Mouse (Mus musculus): ENCODE measurements around the gene Gpr156. TPM values are rescaled to one million over a fixed set of nuclear protein-coding genes. Genes with fewer than 3 reads are reported as not detected.

Gpr156 gene
- polyA plus RNA-seq, 1 experiment from 2014 or later, result 0.18 TPM

DNA sequence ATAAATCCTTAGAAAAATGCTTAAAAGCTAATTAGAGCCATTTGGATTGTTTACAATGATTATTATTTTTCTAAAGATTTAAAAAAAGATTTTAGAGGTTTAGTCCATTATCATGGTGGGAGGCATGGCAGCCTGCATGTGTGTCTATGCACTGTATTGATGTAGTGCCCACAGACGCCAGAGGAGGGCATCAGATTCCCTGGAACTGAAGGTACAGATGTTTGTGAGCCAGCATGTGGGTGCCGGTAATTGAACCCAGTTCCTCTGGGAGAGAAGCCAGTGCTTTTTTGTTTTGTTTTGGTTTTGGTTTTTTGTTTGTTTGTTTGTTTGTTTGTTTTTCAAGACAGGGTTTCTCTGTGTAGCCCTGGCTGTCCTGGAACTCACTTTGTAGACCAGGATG, 13.3 kb downstream of the Gpr156 start:
- H3K4me3 ChIP-seq (ENCODE audit: low read length), result no peak overlapping the region
- 86% methylated on average over 2 of the region's 2 CpGs for WGBS
- no peaks in the 10 kb centered on the region; the same call in 1 of the 2 replicates for H3K9me3 ChIP-seq (replicated peaks; ENCODE audit: control insufficient read depth, low read length)
- no peaks in the 10 kb centered on the region for H3K36me3 ChIP-seq (ENCODE audit: control insufficient read depth, insufficient read depth)
- H3K4me2 ChIP-seq (ENCODE audit: low read depth, low read length), result no peak overlapping the region
- no peak overlapping the region for H3K9ac ChIP-seq (ENCODE audit: low read length)
- H3K27ac ChIP-seq (ENCODE audit: low read length), result no peak overlapping the region
- H3K4me1 ChIP-seq (ENCODE audit: control insufficient read depth, insufficient read depth, low read length), result peaks cover 5% of the 10 kb centered on the region
- no peaks in the 10 kb centered on the region for H3K27me3 ChIP-seq (ENCODE audit: control insufficient read depth, insufficient read depth, low read length)
- ATAC-seq (replicated peaks; ENCODE audit: extremely low read depth, insufficient read depth, low FRiP score), result no peak

DNA sequence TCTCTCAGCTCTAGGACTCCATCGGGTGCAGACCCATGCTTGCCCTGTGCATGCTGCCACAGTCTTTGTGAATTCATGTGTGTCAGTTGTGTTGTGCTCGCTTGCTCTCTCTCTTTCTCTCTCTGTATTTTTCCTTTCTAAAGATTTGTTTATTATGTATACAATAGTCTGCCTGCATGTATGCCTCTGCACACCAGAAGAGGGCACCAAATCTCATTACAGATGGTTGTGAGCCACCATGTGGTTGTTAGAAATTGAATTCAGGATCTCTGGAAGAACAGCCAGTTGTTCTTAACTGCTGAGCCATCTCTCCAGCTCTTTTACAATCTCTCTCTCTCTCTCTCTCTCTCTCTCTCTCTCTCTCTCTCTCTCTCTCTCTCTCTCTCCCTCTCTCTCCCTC, 18.6 kb downstream of the Gpr156 start:
- no peak overlapping the region for H3K27ac ChIP-seq (ENCODE audit: low read length)
- no peaks in the 10 kb centered on the region for H3K4me1 ChIP-seq (ENCODE audit: control insufficient read depth, insufficient read depth, low read length)
- no peaks in the 10 kb centered on the region for H3K36me3 ChIP-seq (ENCODE audit: control insufficient read depth, insufficient read depth)
- 81% methylated on average over 2 of the region's 2 CpGs for WGBS
- no peak overlapping the region for H3K9ac ChIP-seq (ENCODE audit: low read length)
- no peak overlapping the region for H3K4me2 ChIP-seq (ENCODE audit: low read depth, low read length)
- no peak for ATAC-seq (replicated peaks; ENCODE audit: extremely low read depth, insufficient read depth, low FRiP score)
- no peaks in the 10 kb centered on the region; the same call in 1 of the 2 replicates for H3K9me3 ChIP-seq (replicated peaks; ENCODE audit: control insufficient read depth, low read length)
- no peaks in the 10 kb centered on the region for H3K27me3 ChIP-seq (ENCODE audit: control insufficient read depth, insufficient read depth, low read length)
- H3K4me3 ChIP-seq (ENCODE audit: low read length), result no peak overlapping the region

DNA sequence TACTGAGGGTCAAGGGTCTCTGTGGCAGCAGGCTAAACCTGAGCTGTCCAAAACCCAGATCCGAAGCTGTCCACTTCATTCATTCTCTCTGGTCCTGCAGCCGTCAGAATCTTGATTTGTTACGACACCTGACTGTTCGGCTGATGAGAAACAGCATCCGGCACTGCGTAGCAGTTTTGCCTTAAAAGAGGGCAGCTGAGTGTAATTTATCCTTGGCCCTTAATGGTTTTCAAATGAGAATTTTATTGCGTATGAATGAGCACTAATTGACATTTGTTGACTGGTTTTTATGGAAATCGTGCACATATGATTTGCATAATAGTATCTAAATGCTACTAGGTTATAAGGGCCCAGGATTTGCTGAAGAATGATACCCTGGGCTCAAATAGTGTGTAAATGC, 21.0 kb downstream of the Gpr156 start:
- Histone ChIP-seq H3K4me2 (ENCODE audit: low read depth, low read length) (no peak overlapping the region), H3K27me3 (ENCODE audit: control insufficient read depth, insufficient read depth, low read length) (no peaks in the 10 kb centered on the region), H3K27ac (ENCODE audit: low read length) (no peak overlapping the region), H3K9me3 (replicated peaks; ENCODE audit: control insufficient read depth, low read length) (no peaks in the 10 kb centered on the region; the same call in 1 of the 2 replicates), H3K4me1 (ENCODE audit: control insufficient read depth, insufficient read depth, low read length) (no peaks in the 10 kb centered on the region), H3K9ac (ENCODE audit: low read length) (no peak overlapping the region), H3K4me3 (ENCODE audit: low read length) (no peak overlapping the region), H3K36me3 (ENCODE audit: control insufficient read depth, insufficient read depth) (no peaks in the 10 kb centered on the region)
- no peak for ATAC-seq (replicated peaks; ENCODE audit: extremely low read depth, insufficient read depth, low FRiP score)
- WGBS, result 75% methylated on average over 8 of the region's 8 CpGs

DNA sequence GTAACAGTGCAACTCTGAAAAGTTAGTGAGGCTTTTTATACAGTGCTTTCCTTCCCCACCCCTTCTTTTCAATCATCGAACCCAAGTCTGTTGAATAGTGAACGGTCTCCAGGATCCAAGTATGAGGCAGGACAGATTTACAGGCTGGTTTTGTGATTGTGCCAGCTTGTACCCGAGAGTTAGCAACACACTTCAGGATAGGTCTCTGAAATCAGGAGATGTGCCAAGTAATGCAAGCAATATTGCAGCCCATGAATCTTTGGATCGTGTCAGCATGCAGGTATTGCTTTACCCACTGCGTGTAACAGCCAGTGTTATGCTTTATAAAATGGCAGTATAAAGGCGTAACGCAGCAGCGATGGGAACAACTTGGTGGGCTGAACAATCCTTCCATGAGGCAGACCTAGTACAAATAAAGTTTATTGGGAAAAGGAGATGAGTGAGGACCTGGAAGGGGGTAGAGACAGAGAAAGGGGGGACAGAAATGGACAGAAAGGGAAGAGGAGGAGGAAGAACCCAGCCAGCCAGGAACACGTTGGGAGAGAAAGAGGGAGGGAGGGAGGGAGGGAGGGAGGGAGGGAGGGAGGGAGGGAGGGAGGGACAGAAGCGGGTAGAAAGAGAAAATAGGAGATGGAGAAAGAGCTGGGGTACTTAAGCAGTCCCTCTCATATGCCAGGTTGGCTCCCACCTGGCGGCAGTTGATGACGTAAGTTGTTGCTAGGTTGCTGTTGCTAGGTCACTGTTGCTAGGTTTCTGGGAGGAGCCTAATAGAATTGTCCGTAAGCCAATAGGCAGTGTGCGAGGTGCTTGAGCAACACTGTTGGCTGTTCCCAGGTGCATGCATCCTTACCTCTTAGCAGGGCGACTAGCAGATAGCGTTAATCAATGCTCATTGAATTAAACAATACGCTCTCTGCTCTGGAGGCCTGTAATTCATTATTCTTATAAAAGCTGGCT, 22.1 kb downstream of the Gpr156 start:
- H3K36me3 ChIP-seq (ENCODE audit: control insufficient read depth, insufficient read depth), result no peaks in the 10 kb centered on the region
- H3K27ac ChIP-seq (ENCODE audit: low read length), result no peak overlapping the region
- 61% methylated on average over 16 of the region's 17 CpGs for WGBS
- no peaks in the 10 kb centered on the region for H3K27me3 ChIP-seq (ENCODE audit: control insufficient read depth, insufficient read depth, low read length)
- no peaks in the 10 kb centered on the region for H3K9me3 ChIP-seq (replicated peaks; ENCODE audit: control insufficient read depth, low read length)
- no peak for ATAC-seq (replicated peaks; ENCODE audit: extremely low read depth, insufficient read depth, low FRiP score)
- no peak overlapping the region for H3K9ac ChIP-seq (ENCODE audit: low read length)
- H3K4me1 ChIP-seq (ENCODE audit: control insufficient read depth, insufficient read depth, low read length), result no peaks in the 10 kb centered on the region
- H3K4me3 ChIP-seq (ENCODE audit: low read length), result no peak overlapping the region
- H3K4me2 ChIP-seq (ENCODE audit: low read depth, low read length), result no peak overlapping the region

DNA sequence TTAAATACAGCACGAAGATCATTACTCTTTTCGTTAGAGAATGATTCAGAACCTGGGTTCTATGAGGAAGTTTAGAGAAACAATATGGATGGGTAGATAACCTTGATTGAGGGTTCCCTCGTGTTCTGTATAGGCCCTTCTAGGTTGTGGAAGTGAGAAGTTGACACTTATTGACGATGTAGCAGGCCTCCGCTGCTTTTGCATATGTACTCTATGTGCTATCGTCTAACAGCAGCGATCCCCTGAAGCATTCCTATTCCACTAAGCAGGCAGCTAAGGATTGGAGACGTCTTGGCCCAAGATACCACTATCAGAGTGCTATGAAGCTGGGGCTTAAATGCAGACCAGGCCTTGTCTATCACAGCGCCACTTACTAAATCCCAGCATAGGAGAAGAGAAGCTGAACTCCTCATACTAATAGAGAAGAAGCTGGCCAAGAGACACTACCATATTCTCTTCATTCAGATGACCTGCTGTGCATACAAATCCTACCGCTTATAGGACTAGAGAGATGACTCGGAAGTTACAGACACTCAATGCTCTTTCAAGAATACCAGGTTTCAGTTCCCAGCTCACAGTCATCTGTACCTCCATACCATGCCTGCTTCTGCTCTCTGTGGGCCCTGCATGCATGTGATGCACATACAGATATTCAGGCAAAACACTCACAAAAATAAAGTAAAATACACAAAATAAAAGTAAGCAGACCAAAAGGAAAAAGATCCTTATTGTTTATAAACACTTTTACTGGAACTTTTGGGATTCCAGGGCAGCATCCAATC, 23.0 kb downstream of the Gpr156 start:
- Histone ChIP-seq H3K27me3 (ENCODE audit: control insufficient read depth, insufficient read depth, low read length) (no peaks in the 10 kb centered on the region), H3K9ac (ENCODE audit: low read length) (no peak overlapping the region), H3K27ac (ENCODE audit: low read length) (no peak overlapping the region), H3K36me3 (ENCODE audit: control insufficient read depth, insufficient read depth) (no peaks in the 10 kb centered on the region), H3K4me3 (ENCODE audit: low read length) (no peak overlapping the region), H3K9me3 (replicated peaks; ENCODE audit: control insufficient read depth, low read length) (no peaks in the 10 kb centered on the region), H3K4me1 (ENCODE audit: control insufficient read depth, insufficient read depth, low read length) (no peaks in the 10 kb centered on the region), H3K4me2 (ENCODE audit: low read depth, low read length) (no peak overlapping the region)
- ATAC-seq (replicated peaks; ENCODE audit: extremely low read depth, insufficient read depth, low FRiP score), result no peak
- WGBS, result 66% methylated on average over 11 of the region's 11 CpGs

DNA sequence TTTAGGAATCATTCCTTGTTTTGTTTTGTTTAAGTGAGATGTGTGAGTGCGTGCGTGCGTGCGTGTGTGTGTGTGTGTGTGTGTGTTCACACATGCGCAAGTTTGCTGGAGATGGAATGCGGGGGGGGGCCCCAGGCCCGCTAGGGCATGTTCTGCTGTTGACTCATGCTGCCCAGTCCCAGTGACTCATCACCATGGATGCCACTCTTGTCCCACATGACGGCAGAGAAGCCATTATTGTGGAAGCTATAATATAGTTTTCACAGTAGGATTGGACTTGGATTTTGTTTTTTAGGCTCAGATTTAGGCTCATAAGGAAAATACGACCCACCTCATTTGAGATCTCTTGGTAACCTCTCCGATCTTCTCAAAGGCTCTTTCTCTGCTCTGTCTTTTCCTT, 24.0 kb downstream of the Gpr156 start:
- Histone ChIP-seq H3K4me1 (ENCODE audit: control insufficient read depth, insufficient read depth, low read length) (no peaks in the 10 kb centered on the region), H3K4me3 (ENCODE audit: low read length) (no peak overlapping the region), H3K9ac (ENCODE audit: low read length) (no peak overlapping the region), H3K27ac (ENCODE audit: low read length) (no peak overlapping the region), H3K36me3 (ENCODE audit: control insufficient read depth, insufficient read depth) (no peaks in the 10 kb centered on the region), H3K27me3 (ENCODE audit: control insufficient read depth, insufficient read depth, low read length) (no peaks in the 10 kb centered on the region), H3K4me2 (ENCODE audit: low read depth, low read length) (no peak overlapping the region), H3K9me3 (replicated peaks; ENCODE audit: control insufficient read depth, low read length) (no peaks in the 10 kb centered on the region)
- 73% methylated on average over 10 of the region's 10 CpGs for WGBS
- ATAC-seq (replicated peaks; ENCODE audit: extremely low read depth, insufficient read depth, low FRiP score), result no peak

DNA sequence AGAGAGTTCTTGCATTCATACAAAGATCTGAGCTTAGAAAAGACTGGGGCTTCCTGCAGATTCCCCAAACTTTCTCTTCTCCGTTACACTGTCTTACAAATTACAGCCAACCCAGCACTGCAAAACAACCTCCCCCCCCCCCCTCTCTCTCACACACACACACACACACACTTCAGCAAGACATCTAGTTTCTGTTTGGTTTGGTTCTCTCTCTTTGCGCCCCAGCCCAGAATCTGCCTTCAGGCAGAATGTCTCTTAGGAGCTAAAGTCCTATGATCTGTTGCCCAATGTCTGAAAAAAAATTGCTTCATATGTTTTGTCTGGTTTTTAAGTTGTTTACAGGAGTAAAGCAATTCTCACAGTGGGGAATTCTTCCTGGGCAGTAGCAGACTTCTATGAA, 27.4 kb downstream of the Gpr156 start:
- Histone ChIP-seq H3K9ac (ENCODE audit: low read length) (no peak overlapping the region), H3K36me3 (ENCODE audit: control insufficient read depth, insufficient read depth) (no peaks in the 10 kb centered on the region), H3K27ac (ENCODE audit: low read length) (no peak overlapping the region), H3K9me3 (replicated peaks; ENCODE audit: control insufficient read depth, low read length) (no peaks in the 10 kb centered on the region), H3K4me3 (ENCODE audit: low read length) (no peak overlapping the region), H3K4me1 (ENCODE audit: control insufficient read depth, insufficient read depth, low read length) (no peaks in the 10 kb centered on the region), H3K4me2 (ENCODE audit: low read depth, low read length) (no peak overlapping the region), H3K27me3 (ENCODE audit: control insufficient read depth, insufficient read depth, low read length) (no peaks in the 10 kb centered on the region)
- WGBS, result 74% methylated on average over 2 of the region's 2 CpGs
- no peak for ATAC-seq (replicated peaks; ENCODE audit: extremely low read depth, insufficient read depth, low FRiP score)

DNA sequence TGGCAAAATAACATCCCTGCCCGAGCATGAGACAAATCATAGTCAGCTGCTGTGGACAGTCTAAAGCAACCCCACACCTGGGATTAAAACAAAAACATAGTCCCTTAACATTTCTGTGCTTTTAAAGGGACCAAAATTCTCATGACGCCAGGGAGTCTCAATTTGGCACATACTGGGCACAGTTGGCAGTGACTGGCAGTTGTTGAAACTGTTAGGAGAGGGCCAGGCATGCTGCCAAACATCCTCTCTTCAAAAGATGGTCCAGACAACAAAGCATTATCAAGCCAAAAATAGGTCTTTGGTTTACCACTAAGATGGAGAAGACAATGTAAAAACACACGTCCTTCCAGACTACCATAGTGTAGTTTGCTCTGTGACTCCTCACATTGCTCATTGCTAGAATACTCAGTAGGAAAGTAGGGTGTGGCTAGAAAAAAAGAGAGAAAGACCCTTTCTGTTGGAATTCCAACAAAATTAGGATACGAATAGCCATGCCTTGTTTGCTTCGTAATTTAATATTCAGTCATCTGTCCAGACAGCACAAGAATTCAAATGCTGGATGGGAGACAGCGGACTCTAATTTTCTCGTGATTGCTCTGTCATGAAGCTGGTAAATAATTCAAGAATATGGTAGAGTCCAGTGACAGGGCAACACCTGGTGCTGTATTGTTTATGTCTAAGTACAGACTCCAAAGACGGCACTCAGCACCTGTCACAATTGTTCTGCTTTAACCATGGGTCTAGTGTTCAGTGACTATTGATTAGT, 28.9 kb downstream of the Gpr156 start:
- Histone ChIP-seq H3K27me3 (ENCODE audit: control insufficient read depth, insufficient read depth, low read length) (no peaks in the 10 kb centered on the region), H3K36me3 (ENCODE audit: control insufficient read depth, insufficient read depth) (no peaks in the 10 kb centered on the region), H3K4me1 (ENCODE audit: control insufficient read depth, insufficient read depth, low read length) (no peaks in the 10 kb centered on the region), H3K9me3 (replicated peaks; ENCODE audit: control insufficient read depth, low read length) (no peaks in the 10 kb centered on the region), H3K4me3 (ENCODE audit: low read length) (no peak overlapping the region), H3K4me2 (ENCODE audit: low read depth, low read length) (no peak overlapping the region), H3K27ac (ENCODE audit: low read length) (no peak overlapping the region), H3K9ac (ENCODE audit: low read length) (no peak overlapping the region)
- no peak for ATAC-seq (replicated peaks; ENCODE audit: extremely low read depth, insufficient read depth, low FRiP score)
- 71% methylated on average over 8 of the region's 8 CpGs for WGBS
